Mouse (Mus musculus) liver, embryonic 11.5 days (tissue): Measurements from ENCODE around the gene Pip5kl1. TPM values are rescaled to one million over a fixed set of nuclear protein-coding genes. Genes with fewer than 3 reads are reported as not detected.

ENCODE experiments used
- ATAC-seq: fragments of 200-750 bp; cut with Nextera tagmentation; replicated peaks from 2 replicates; pipeline ENCODE4 v1.8.0; 2017; ENCODE audit warnings: moderate number of reproducible peaks, mild to moderate bottlenecking, moderate TSS enrichment, moderate library complexity; ENCODE audit not compliant: low FRiP score
- DNase-seq: peaks from one replicate; pipeline ENCODE4 v3.0.0-alpha.2; 2017; ENCODE audit warnings: low spot score
- H3K27ac ChIP-seq: fragments of 300-500 bp; sonication (generic); 2 replicates; pipeline ENCODE4 v1.5.1; 2014; ENCODE audit warnings: mild to moderate bottlenecking, low read depth, low read length, control low read depth
- H3K27me3 ChIP-seq: fragments of 300-500 bp; sonication (generic); replicated peaks from 2 replicates; pipeline ENCODE4 v1.6.1; 2014; ENCODE audit warnings: low read length, mixed read lengths; ENCODE audit not compliant: control insufficient read depth, insufficient read depth
- H3K36me3 ChIP-seq: fragments of 300-500 bp; sonication (generic); 2 replicates; pipeline ENCODE4 v1.6.1; 2014; ENCODE audit warnings: mild to moderate bottlenecking, low read length, moderate library complexity, mixed read lengths; ENCODE audit not compliant: control insufficient read depth, insufficient read depth
- H3K4me1 ChIP-seq: fragments of 300-500 bp; sonication (generic); replicated peaks from 2 replicates; pipeline ENCODE4 v1.6.1; 2014; ENCODE audit warnings: low read length, mixed read lengths; ENCODE audit not compliant: control insufficient read depth, insufficient read depth
- H3K4me2 ChIP-seq: fragments of 300-500 bp; sonication (generic); 2 replicates; pipeline ENCODE4 v1.6.1; 2014; ENCODE audit warnings: mild to moderate bottlenecking, control low read depth, moderate library complexity
- H3K4me3 ChIP-seq: fragments of 300-500 bp; sonication (generic); 2 replicates; pipeline ENCODE4 v1.5.1; 2014; ENCODE audit warnings: low read depth, low read length, control low read depth
- H3K9ac ChIP-seq: fragments of 300-500 bp; sonication (generic); 2 replicates; pipeline ENCODE4 v1.6.1; 2014; ENCODE audit warnings: low read depth, low read length, control low read depth
- H3K9me3 ChIP-seq: fragments of 300-500 bp; sonication (generic); 2 replicates; pipeline ENCODE4 v1.6.1; 2016; ENCODE audit warnings: low read length, inconsistent platforms, mixed read lengths; ENCODE audit not compliant: control insufficient read depth
- WGBS: fragments of 180-500 bp; shearing (Covaris S2); extraction: QIAGEN DNeasy Blood & Tissue Kit; methylation state at CpG from one replicate; pipeline ENCODE4 v1.1.7; 2014; 5-methylcytosine and 5-hydroxymethylcytosine counted together
- polyA plus RNA-seq: library from polyadenylated mRNA; unstranded; fragments of >200 nt; fragmentation: Nextera tagmentation; extraction: Ambion mirVana; gene quantifications from 2 replicates; pipeline ENCODE4 v1.2.1, GENCODE M21; 2014

Pip5kl1 gene
- polyA plus RNA-seq, 1 experiment from 2014 or later: 0.48 TPM

DNA sequence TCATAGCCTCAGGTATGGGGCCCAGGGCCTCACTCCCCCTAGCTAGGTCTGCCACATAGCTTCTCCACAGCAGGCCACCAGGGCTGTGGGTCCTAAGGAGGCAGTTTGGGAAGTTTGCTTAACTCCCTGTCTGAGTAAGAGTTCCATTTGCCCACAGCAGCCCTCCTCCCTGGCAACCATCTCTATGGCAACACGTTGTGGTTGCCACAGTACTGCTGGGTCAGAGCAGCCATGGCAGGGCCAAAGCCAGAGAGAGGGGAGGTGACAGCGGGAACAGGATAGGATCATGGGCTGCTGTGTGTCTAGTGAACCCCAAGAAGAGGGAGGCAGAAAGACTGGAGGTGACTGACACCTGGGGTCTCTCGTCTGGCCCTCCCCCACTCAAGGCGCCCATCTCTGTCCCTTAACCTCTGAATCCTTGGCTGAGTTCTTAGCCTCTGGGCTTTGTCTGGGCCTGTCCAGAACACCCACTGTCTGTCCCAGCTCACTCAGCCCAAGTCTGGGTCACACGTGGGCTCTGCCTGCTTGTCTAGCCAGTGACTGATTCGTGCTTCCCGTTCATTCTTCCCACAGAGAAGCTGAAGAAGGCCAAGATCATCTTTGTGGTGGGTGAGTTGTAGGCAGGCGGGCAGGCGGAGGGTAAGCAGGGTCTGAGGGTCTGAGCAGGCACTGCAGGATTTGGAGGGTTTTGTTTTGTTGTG lies 54.8 kb downstream of the Pip5kl1 start:
- peaks cover 29% of the 10 kb centered on the region for H3K4me1 ChIP-seq
- no peak for ATAC-seq
- 57% methylated on average over 9 of the region's 9 CpGs for WGBS

DNA sequence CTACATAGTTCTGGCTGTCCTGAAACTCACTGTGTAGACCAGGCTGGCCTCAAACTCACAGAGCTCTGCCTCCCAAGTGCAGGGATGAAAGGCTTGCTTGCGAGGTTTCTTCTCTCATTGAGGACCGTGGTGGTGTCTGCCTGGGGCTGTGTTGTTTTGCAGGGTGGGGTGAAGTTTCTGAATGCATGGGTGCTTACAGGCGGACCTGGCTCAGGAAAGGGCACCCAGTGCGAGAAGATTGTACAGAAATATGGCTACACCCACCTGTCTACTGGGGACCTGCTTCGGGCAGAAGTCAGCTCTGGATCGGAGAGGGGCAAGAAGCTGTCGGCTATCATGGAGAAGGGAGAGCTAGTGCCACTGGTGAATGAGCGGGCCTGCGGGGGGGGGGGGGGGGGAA lies 55.4 kb downstream of the Pip5kl1 start:
- H3K4me3 ChIP-seq: no peak overlapping the region
- H3K9me3 ChIP-seq: no peaks in the 10 kb centered on the region
- no peak overlapping the region for H3K9ac ChIP-seq
- ATAC-seq (no peak), DNase-seq (no peak)
- peaks cover 25% of the 10 kb centered on the region for H3K4me1 ChIP-seq
- no peaks in the 10 kb centered on the region for H3K27me3 ChIP-seq
- H3K36me3 ChIP-seq: no peaks in the 10 kb centered on the region
- H3K4me2 ChIP-seq: no peak overlapping the region
- WGBS: 81% methylated on average over 8 of the region's 9 CpGs
- H3K27ac ChIP-seq: no peak overlapping the region

More for the DNA sequence above, 54.8 kb downstream of the Pip5kl1 start:
- Histone ChIP-seq H3K9me3 (no peaks in the 10 kb centered on the region), H3K9ac (no peak overlapping the region), H3K27ac (no peak overlapping the region), H3K36me3 (no peaks in the 10 kb centered on the region), H3K27me3 (no peaks in the 10 kb centered on the region), H3K4me3 (no peak overlapping the region), H3K4me2 (no peak overlapping the region)
- DNase-seq: no peak

DNA sequence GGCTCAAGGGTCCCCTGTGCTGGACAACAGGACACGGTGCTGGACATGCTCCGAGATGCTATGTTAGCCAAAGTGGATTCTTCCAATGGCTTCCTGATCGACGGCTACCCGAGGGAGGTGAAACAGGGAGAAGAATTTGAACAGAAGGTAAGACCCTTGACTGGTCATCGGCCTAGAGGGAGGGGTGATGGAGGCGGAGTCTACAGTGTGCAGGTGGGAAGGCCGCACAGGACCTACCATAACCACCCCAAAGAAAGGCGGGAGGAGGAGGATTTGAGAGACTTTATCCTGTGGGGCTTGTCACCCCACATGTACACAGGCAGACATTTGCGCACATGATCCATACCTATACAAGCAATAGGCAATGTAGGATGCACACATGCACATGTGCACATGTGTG lies 56.4 kb downstream of the Pip5kl1 start:
- Histone ChIP-seq H3K27me3 (no peaks in the 10 kb centered on the region), H3K27ac (no peak overlapping the region), H3K36me3 (no peaks in the 10 kb centered on the region), H3K4me3 (no peak overlapping the region), H3K9me3 (no peaks in the 10 kb centered on the region), H3K9ac (no peak overlapping the region), H3K4me1 (peaks cover 15% of the 10 kb centered on the region), H3K4me2 (no peak overlapping the region)
- no peak for ATAC-seq
- WGBS: 81% methylated on average over 10 of the region's 10 CpGs
- no peak for DNase-seq

DNA sequence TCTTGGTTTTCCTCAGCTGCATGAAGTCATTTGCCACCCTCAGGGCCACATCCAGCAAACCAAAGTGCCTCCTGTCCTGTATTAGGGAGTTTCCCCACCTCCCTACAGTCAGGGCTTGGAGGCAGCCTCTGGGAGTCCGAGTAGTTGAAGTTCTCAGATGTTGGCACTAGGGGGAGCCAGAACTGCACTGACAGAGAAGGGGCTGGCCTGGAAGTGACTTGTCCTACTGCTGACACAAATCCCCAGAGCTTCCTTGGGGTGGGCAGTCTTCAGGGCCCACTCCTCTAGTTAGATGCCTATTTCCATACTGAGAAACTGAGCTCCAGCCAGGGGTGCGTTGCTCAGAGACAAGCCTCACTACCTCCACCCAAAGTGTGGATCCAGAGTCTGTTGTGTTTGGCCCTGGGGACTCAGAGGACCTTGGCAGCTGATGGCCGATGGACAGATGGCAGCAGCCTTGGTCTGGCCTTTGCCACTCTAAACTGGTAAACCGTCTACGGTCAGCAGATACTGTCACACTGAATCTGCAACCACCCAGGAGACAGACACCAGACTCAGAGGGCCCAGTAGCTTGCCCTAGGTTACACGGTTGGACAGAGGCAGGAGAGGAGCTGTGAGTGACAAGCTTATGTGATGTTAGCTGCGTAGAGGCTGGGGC lies 57.3 kb downstream of the Pip5kl1 start:
- Histone ChIP-seq H3K36me3 (no peaks in the 10 kb centered on the region), H3K4me1 (peaks cover 15% of the 10 kb centered on the region), H3K27me3 (no peaks in the 10 kb centered on the region), H3K27ac (no peak overlapping the region), H3K9ac (0 out of 2 replicates have a peak overlapping the region, but pooled peaks have one; percentile 30), H3K4me2 (no peak overlapping the region), H3K9me3 (no peaks in the 10 kb centered on the region), H3K4me3 (no peak overlapping the region)
- WGBS: 54% methylated on average over 7 of the region's 7 CpGs
- ATAC-seq: peak; percentile 74
- peak; percentile 80 for DNase-seq

Other genes starting within 250 kb of the Pip5kl1 start
- 45.5 and 45.8 TPM in 2 replicates for gene Ciz1, start 222.5 kb upstream of the Pip5kl1 start, polyA plus RNA-seq
- 9.3 and 10.0 TPM in 2 replicates for gene Dnm1, start 221.5 kb upstream of the Pip5kl1 start, polyA plus RNA-seq
- gene 1110008P14Rik, start 192.9 kb upstream of the Pip5kl1 start, polyA plus RNA-seq: 36.2 and 39.7 TPM in 2 replicates
- 8.0 and 9.9 TPM in 2 replicates for gene Lcn2, start 186.5 kb upstream of the Pip5kl1 start, polyA plus RNA-seq
- 23.0 and 23.6 TPM in 2 replicates for gene Ptges2, start 178.9 kb upstream of the Pip5kl1 start, polyA plus RNA-seq
- gene Naif1, start 124.3 kb upstream of the Pip5kl1 start, polyA plus RNA-seq: 4.5 and 5.4 TPM in 2 replicates
- 10.4 and 12.7 TPM in 2 replicates for gene Slc25a25, start 123.4 kb upstream of the Pip5kl1 start, polyA plus RNA-seq
- gene Fam102a, start 39.5 kb upstream of the Pip5kl1 start, polyA plus RNA-seq: 4.1 and 6.5 TPM in 2 replicates
- 100 and 109 TPM in 2 replicates for gene Dpm2, start 3.9 kb upstream of the Pip5kl1 start, polyA plus RNA-seq
- not detected in 2 replicates for gene 9430097D07Rik, start 887 bp downstream of the Pip5kl1 start, polyA plus RNA-seq
- 26.0 and 28.8 TPM in 2 replicates for gene St6galnac4, start 12.3 kb downstream of the Pip5kl1 start, polyA plus RNA-seq
- gene St6galnac6, start 24.9 kb downstream of the Pip5kl1 start, polyA plus RNA-seq: 9.6 and 10.6 TPM in 2 replicates
- gene Ak1, start 47.0 kb downstream of the Pip5kl1 start, polyA plus RNA-seq: 6.7 and 8.3 TPM in 2 replicates
- gene Eng, start 71.8 kb downstream of the Pip5kl1 start, polyA plus RNA-seq: 39.2 and 40.1 TPM in 2 replicates
- gene Fpgs, start 129.3 kb downstream of the Pip5kl1 start, polyA plus RNA-seq: 46.2 and 47.1 TPM in 2 replicates
- 83.4 and 84.5 TPM in 2 replicates for gene Cdk9, start 138.3 kb downstream of the Pip5kl1 start, polyA plus RNA-seq
- gene Sh2d3c, start 146.3 kb downstream of the Pip5kl1 start, polyA plus RNA-seq: 13.4 and 14.2 TPM in 2 replicates
- 0.22 TPM in 1 of 2 replicates, not detected in the other for gene 6330409D20Rik, start 166.2 kb downstream of the Pip5kl1 start, polyA plus RNA-seq
- gene Tor2a, start 182.4 kb downstream of the Pip5kl1 start, polyA plus RNA-seq: 57.2 and 60.5 TPM in 2 replicates
- 0.30 and 0.31 TPM in 2 replicates for gene Ttc16, start 200.8 kb downstream of the Pip5kl1 start, polyA plus RNA-seq
- 4.9 and 5.8 TPM in 2 replicates for gene Ptrh1, start 201.0 kb downstream of the Pip5kl1 start, polyA plus RNA-seq
- gene Cfap157, start 209.6 kb downstream of the Pip5kl1 start, polyA plus RNA-seq: 0.30 and 0.79 TPM in 2 replicates